Mouse (Mus musculus) erythroblast, embryonic 14.5 days (primary cell): ENCODE data around the gene Ly9. TPM values are rescaled to one million over a fixed set of nuclear protein-coding genes. Genes with fewer than 3 reads are reported as not detected.

Source experiments
- H3K27me3 ChIP-seq: 2 replicates; pipeline ENCODE4 v1.6.1; 2012; ENCODE audit warnings: inconsistent platforms; ENCODE audit not compliant: control insufficient read depth
- H3K36me3 ChIP-seq: 2 replicates; pipeline ENCODE4 v1.6.1; 2012; ENCODE audit warnings: mild to moderate bottlenecking, inconsistent platforms; ENCODE audit not compliant: control insufficient read depth
- H3K4me1 ChIP-seq: 2 replicates; pipeline ENCODE4 v1.6.1; 2012; ENCODE audit warnings: inconsistent platforms; ENCODE audit not compliant: control insufficient read depth
- H3K4me3 ChIP-seq: replicated peaks from 2 replicates; pipeline ENCODE3; 2012; ENCODE audit warnings: moderate library complexity, mild to moderate bottlenecking, inconsistent platforms
- H3K9me3 ChIP-seq: 2 replicates; pipeline ENCODE4 v1.6.1; 2012; ENCODE audit warnings: low read length, inconsistent platforms, mixed read lengths; ENCODE audit not compliant: control insufficient read depth
- GATA1 ChIP-seq: IDR thresholded peaks from 2 replicates; pipeline ENCODE4 v1.6.1; 2012; ENCODE audit warnings: low read length, inconsistent platforms, mixed read lengths
- TAL1 ChIP-seq: IDR thresholded peaks from 3 replicates; pipeline ENCODE4 v1.6.1; 2012; ENCODE audit warnings: low read length, inconsistent platforms, mixed read lengths
- polyA plus RNA-seq: library from polyadenylated mRNA; stranded (reverse); fragments of >175 nt; gene quantifications from 2 replicates; pipeline ENCODE4 v1.2.3, GENCODE M21; 2012

The Ly9 gene
- polyA plus RNA-seq, 1 experiment, result 0.01 TPM

- Histone ChIP-seq H3K4me1 (no peaks in the 10 kb centered on the region), H3K9me3 (no peaks in the 10 kb centered on the region), H3K27me3 (no peaks in the 10 kb centered on the region), H3K36me3 (no peaks in the 10 kb centered on the region), H3K4me3 (no peak overlapping the region)
- no peak for TF ChIP-seq GATA1
- no peak for TF ChIP-seq TAL1
These were observed 55.9 kb downstream of the Ly9 start for GRCm38 (mm10) chr1:171551326-171551725.

GRCm38 (mm10) chr1:171540694-171541093 lies 66.5 kb downstream of the Ly9 start:
- TF ChIP-seq TAL1 (no peak), GATA1 (no peak)
- peaks cover 7% of the 10 kb centered on the region for H3K9me3 ChIP-seq
- no peaks in the 10 kb centered on the region for H3K27me3 ChIP-seq
- H3K4me3 ChIP-seq, result no peak overlapping the region
- H3K4me1 ChIP-seq, result no peaks in the 10 kb centered on the region
- no peaks in the 10 kb centered on the region for H3K36me3 ChIP-seq

Other genes with a start within 250 kb of the Ly9 start
- gene Klhdc9, start 246.6 kb downstream of the Ly9 start, polyA plus RNA-seq, result 0.14 TPM in 1 of 2 replicates, not detected in the other
- not detected in 2 replicates for gene Nectin4, start 237.3 kb downstream of the Ly9 start, polyA plus RNA-seq
- gene Arhgap30, start 218.5 kb downstream of the Ly9 start, polyA plus RNA-seq, result 0.06 and 0.07 TPM in 2 replicates
- gene Usf1, start 196.1 kb downstream of the Ly9 start, polyA plus RNA-seq, result 1.2 and 3.6 TPM in 2 replicates
- not detected in 2 replicates for gene Tstd1, start 188.5 kb downstream of the Ly9 start, polyA plus RNA-seq
- 0.08 TPM in 1 of 2 replicates, not detected in the other for gene F11r, start 169.9 kb downstream of the Ly9 start, polyA plus RNA-seq
- 0.13 and 0.20 TPM in 2 replicates for gene Alyref2, start 103.9 kb downstream of the Ly9 start, polyA plus RNA-seq
- not detected in 2 replicates for gene Itln1, start 72.1 kb downstream of the Ly9 start, polyA plus RNA-seq
- 0.02 TPM in 1 of 2 replicates, not detected in the other for gene Cd244a, start 48.2 kb downstream of the Ly9 start, polyA plus RNA-seq
- not detected in 2 replicates for gene Slamf7, start 45.6 kb upstream of the Ly9 start, polyA plus RNA-seq
- gene Cd48, start 74.6 kb upstream of the Ly9 start, polyA plus RNA-seq, result not detected in 2 replicates
- gene Slamf1, start 159.7 kb upstream of the Ly9 start, polyA plus RNA-seq, result 0.01 TPM in 1 of 2 replicates, not detected in the other
- not detected in 2 replicates for gene Cd84, start 232.3 kb upstream of the Ly9 start, polyA plus RNA-seq